Mouse (Mus musculus): Measurements from ENCODE around the gene Birc2.

- TF ChIP-seq CTCF (IDR thresholded peaks at IDR 0.05; ENCODE audit: borderline replicate concordance, control insufficient read depth, extremely low read depth, insufficient read depth, low read length, poor library complexity): no peak
- TF ChIP-seq POLR2A (IDR thresholded peaks at IDR 0.05; ENCODE audit: control insufficient read depth, extremely low read depth, insufficient read depth, low read length, poor library complexity): no peak
These were observed 61.9 kb downstream of the Birc2 start for GRCm38 (mm10) chr9:7775011-7775410.
